Mouse (Mus musculus) intestine, postnatal 0 days (tissue): ENCODE measurements around the gene Akr1b8. TPM values are rescaled to one million over a fixed set of nuclear protein-coding genes. Genes with fewer than 3 reads are reported as not detected.

Experiments
- ATAC-seq: fragments of 200-750 bp; cut with Nextera tagmentation; 2 replicates; pipeline ENCODE4 v1.8.0; 2017; ENCODE audit warnings: mild to moderate bottlenecking, moderate TSS enrichment, moderate library complexity
- H3K27ac ChIP-seq: fragments of 300-500 bp; sonication (generic); 2 replicates; pipeline ENCODE4 v1.5.1; 2014; ENCODE audit warnings: mild to moderate bottlenecking, low read depth, low read length, moderate library complexity
- H3K27me3 ChIP-seq: fragments of 300-500 bp; sonication (generic); replicated peaks from 2 replicates; pipeline ENCODE4 v1.6.1; 2014; ENCODE audit warnings: low read length, mixed read lengths; ENCODE audit not compliant: control insufficient read depth, insufficient read depth
- H3K36me3 ChIP-seq: fragments of 300-500 bp; sonication (generic); 2 replicates; pipeline ENCODE4 v1.6.1; 2014; ENCODE audit warnings: mild to moderate bottlenecking, moderate library complexity; ENCODE audit not compliant: control insufficient read depth, insufficient read depth
- H3K4me1 ChIP-seq: fragments of 300-500 bp; sonication (generic); replicated peaks from 2 replicates; pipeline ENCODE4 v1.6.1; 2014; ENCODE audit warnings: antibody characterized with exemption, low read length, mixed read lengths; ENCODE audit not compliant: control insufficient read depth, insufficient read depth
- H3K4me2 ChIP-seq: fragments of 300-500 bp; sonication (generic); replicated peaks from 2 replicates; pipeline ENCODE4 v1.6.1; 2014; ENCODE audit warnings: low read depth, mild to moderate bottlenecking, moderate library complexity
- H3K4me3 ChIP-seq: fragments of 300-500 bp; sonication (generic); 2 replicates; pipeline ENCODE4 v1.5.1; 2014; ENCODE audit warnings: low read depth, low read length
- H3K9ac ChIP-seq: fragments of 300-500 bp; sonication (generic); 2 replicates; pipeline ENCODE4 v1.6.1; 2014; ENCODE audit warnings: mild to moderate bottlenecking, low read depth, low read length
- H3K9me3 ChIP-seq: fragments of 300-500 bp; sonication (generic); 2 replicates; pipeline ENCODE4 v1.6.1; 2016; ENCODE audit warnings: mixed run types; ENCODE audit not compliant: control insufficient read depth
- CTCF ChIP-seq: sonication (generic); IDR thresholded peaks from 2 replicates; pipeline ENCODE4 v1.5.1; 2016; ENCODE audit warnings: low read depth, mild to moderate bottlenecking, control low read depth, antibody characterized with exemption, moderate library complexity
- WGBS: fragments of 180-500 bp; shearing (Covaris S2); extraction: QIAGEN DNeasy Blood & Tissue Kit; methylation state at CpG from one replicate; pipeline ENCODE4 v1.1.7; 2014; 5-methylcytosine and 5-hydroxymethylcytosine counted together
- polyA plus RNA-seq: library from polyadenylated mRNA; unstranded; fragments of >200 nt; fragmentation: Nextera tagmentation; extraction: Ambion mirVana; gene quantifications from 2 replicates; pipeline ENCODE4 v1.2.1, GENCODE M21; 2015

The Akr1b8 gene
- polyA plus RNA-seq, 1 experiment from 2014 or later: 5.8 TPM

GRCm38 (mm10) chr6:34383401-34383800 is 29.5 kb downstream of the Akr1b8 start:
- no peak for ATAC-seq
- H3K4me1 ChIP-seq: no peaks in the 10 kb centered on the region; the same call in 1 of the 2 replicates
- no peaks in the 10 kb centered on the region for H3K9me3 ChIP-seq
- H3K4me3 ChIP-seq: no peak overlapping the region
- H3K27ac ChIP-seq: no peak overlapping the region
- 49% methylated on average over 8 of the region's 8 CpGs for WGBS
- H3K36me3 ChIP-seq: 0 out of 2 replicates have a peak, but pooled peaks cover 2% of the 10 kb centered on the region
- no peak overlapping the region for H3K9ac ChIP-seq
- H3K4me2 ChIP-seq: 0 out of 2 replicates have a peak overlapping the region, but pooled peaks have one; percentile 66
- no peak for TF ChIP-seq CTCF
- H3K27me3 ChIP-seq: no peaks in the 10 kb centered on the region

DNA sequence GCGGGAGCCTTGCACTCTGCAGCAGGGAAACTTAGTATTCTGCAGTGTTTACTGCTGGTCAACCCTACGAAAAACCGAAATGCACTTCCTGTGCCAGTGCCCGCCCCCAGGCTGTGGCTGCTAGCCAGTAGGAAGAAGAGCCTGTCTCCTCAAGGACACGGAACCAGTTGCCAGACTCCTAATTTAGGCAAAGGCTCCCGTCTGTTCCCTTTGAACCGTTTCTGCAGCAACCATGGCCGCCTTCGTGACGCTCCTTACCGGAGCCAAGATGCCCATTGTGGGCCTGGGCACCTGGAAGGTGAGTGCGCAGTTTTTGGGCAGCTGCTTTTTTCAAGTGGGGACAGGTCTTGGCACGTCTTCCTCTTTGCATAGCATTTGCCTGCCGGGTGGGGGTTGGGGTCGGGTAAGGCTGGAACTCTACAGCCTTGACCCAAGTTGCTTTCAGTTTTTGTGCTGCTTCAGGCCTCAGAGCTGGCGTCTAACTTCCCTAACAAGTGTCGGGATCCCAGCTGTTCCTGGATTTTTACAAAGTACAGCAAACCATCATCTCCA is 30.3 kb downstream of the Akr1b8 start, which contains the start of gene Akr1b10:
Gene Akr1b10, plus strand, starts transcription at position 109 of the 552 bp plus-strand sequence.
- Histone ChIP-seq H3K9me3 (no peaks in the 10 kb centered on the region), H3K4me1 (no peaks in the 10 kb centered on the region; the same call in 1 of the 2 replicates), H3K4me3 (peak within 1 kb of the TSS; percentile 34), H3K27me3 (no peaks in the 10 kb centered on the region), H3K36me3 (0 out of 2 replicates have a peak, but pooled peaks cover 9% of the 10 kb centered on the region), H3K27ac (peak within 1 kb of the TSS; percentile 54), H3K9ac (peak within 1 kb of the TSS; percentile 46), H3K4me2 (peak within 1 kb of the TSS; percentile 66)
- ATAC-seq: peak; percentile 60
- 3% methylated on average over 17 of the region's 17 CpGs for WGBS
- 0 out of 2 replicates have a peak, but pooled peaks have one; percentile 11 for TF ChIP-seq CTCF

- 2% methylated on average over 13 of the region's 13 CpGs for WGBS
- Histone ChIP-seq H3K9me3 (no peaks in the 10 kb centered on the region), H3K9ac (peak overlapping the region; percentile 46; the same call in 1 of the 2 replicates), H3K4me2 (peak overlapping the region; percentile 66), H3K36me3 (peaks cover 12% of the 10 kb centered on the region; the same call in 1 of the 2 replicates), H3K27ac (peak overlapping the region; percentile 54), H3K4me1 (no peaks in the 10 kb centered on the region), H3K4me3 (peak overlapping the region; percentile 34), H3K27me3 (no peaks in the 10 kb centered on the region)
- no peak for TF ChIP-seq CTCF
- ATAC-seq: peak; percentile 43; the same call in 1 of the 2 replicates
Measured at GRCm38 (mm10) chr6:34384701-34385370, 30.9 kb downstream of the Akr1b8 start.

GRCm38 (mm10) chr6:34388420-34389156 is 34.7 kb downstream of the Akr1b8 start:
- H3K36me3 ChIP-seq: peaks cover 28% of the 10 kb centered on the region
- H3K4me3 ChIP-seq: no peak overlapping the region
- H3K9me3 ChIP-seq: peaks cover 2% of the 10 kb centered on the region; the same call in 1 of the 2 replicates
- 84% methylated on average over 4 of the region's 4 CpGs for WGBS
- no peak for TF ChIP-seq CTCF
- no peak overlapping the region for H3K9ac ChIP-seq
- H3K4me1 ChIP-seq: no peaks in the 10 kb centered on the region
- no peak for ATAC-seq
- no peak overlapping the region for H3K4me2 ChIP-seq
- no peaks in the 10 kb centered on the region for H3K27me3 ChIP-seq
- H3K27ac ChIP-seq: no peak overlapping the region

DNA sequence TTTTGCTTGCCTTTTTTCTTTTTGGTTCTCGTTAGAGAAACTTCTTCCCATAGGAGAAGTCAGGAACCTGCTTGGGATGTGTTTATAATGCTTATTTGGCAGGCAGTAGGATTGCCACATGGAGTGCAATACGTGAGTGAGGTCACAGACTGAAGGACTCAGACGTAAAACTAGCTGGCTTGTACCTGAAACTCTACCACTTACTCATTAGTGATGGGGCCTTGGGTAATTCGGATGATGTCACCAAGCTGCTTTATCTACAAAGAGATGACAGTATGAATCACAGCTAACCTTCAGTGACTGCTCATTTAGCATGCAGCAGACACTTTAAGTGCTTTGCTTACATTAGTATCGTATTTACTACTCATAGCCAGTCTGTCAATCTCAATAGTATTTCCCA is 42.0 kb downstream of the Akr1b8 start:
- Histone ChIP-seq H3K36me3 (peaks cover 22% of the 10 kb centered on the region), H3K4me2 (no peak overlapping the region), H3K9me3 (peaks cover 1% of the 10 kb centered on the region; the same call in 1 of the 2 replicates), H3K4me1 (no peaks in the 10 kb centered on the region), H3K27me3 (no peaks in the 10 kb centered on the region), H3K27ac (no peak overlapping the region), H3K9ac (no peak overlapping the region), H3K4me3 (no peak overlapping the region)
- no peak; the same call in 1 of the 2 replicates for ATAC-seq
- WGBS: 71% methylated on average over 5 of the region's 5 CpGs
- TF ChIP-seq CTCF: no peak

DNA sequence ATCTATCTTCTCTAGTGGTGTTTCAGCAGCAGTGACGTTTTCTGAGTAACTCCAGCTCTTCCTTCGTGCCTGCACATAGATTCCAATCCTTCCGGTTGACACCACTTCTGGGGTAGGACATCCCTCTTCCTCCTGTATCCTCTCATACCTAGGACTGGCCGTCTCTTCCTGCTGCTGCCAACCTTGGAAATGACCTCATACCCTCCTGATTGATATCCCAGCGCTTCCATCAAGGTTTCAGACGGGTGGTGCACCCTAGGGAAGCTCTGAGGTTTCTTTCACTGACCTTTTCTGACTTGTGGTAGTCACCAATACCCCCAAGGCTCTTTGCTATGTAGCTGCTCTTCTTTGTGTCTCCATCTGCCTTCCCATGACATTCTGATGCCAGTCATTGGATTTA is 44.5 kb downstream of the Akr1b8 start:
- no peak for ATAC-seq
- TF ChIP-seq CTCF: no peak
- no peak overlapping the region for H3K4me3 ChIP-seq
- H3K4me1 ChIP-seq: no peaks in the 10 kb centered on the region
- no peak overlapping the region for H3K27ac ChIP-seq
- H3K4me2 ChIP-seq: no peak overlapping the region
- 85% methylated on average over 6 of the region's 6 CpGs for WGBS
- H3K36me3 ChIP-seq: peaks cover 14% of the 10 kb centered on the region; the same call in 1 of the 2 replicates
- H3K9ac ChIP-seq: no peak overlapping the region
- H3K9me3 ChIP-seq: no peaks in the 10 kb centered on the region
- no peaks in the 10 kb centered on the region for H3K27me3 ChIP-seq
